Mouse (Mus musculus): ENCODE measurements around the gene Nab1. TPM values are rescaled to one million over a fixed set of nuclear protein-coding genes. Genes with fewer than 3 reads are reported as not detected.

Nab1 gene
- polyA plus RNA-seq, 1 experiment from 2014 or later, result 4.8 TPM

DNA sequence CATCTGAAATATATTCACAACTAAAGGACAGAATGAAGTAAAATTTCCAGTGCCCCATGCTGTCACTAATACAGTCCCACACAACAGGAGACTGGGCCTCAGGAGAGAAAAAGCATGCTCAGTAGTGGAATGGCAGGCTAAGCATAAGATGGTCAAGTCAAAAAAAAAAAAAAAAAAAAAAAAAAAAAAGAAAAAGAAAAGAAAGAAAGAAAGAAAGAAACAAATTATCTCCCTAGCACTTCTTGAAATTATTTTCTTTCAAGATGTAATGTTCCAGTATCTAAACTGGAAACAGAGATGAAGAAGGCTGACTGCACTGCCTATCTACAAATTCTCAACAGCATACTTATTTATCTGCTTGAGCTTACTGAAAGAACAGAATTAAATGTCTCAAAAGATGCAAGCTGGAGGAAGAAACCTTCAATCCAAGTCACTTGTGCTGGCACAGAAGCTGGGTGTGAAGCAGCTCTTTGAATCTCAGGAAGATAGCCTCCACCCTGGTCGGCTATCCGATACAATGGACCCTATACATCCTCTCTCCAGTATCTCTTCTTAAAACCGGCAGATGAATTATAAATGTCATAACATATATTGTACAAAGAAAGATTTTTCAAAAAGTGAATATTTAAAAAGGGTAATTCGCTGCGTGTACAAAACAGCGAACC lies 1.6 kb downstream of the Nab1 start:
- ATAC-seq, result no peak
- Histone ChIP-seq H3K27me3 (ENCODE audit: control insufficient read depth, insufficient read depth, low read depth, low read length) (no peaks in the 10 kb centered on the region), H3K36me3 (ENCODE audit: control insufficient read depth, insufficient read depth, low read length) (no peaks in the 10 kb centered on the region), H3K4me2 (ENCODE audit: low read length) (peak overlapping the region; percentile 66), H3K9me3 (replicated peaks; ENCODE audit: control insufficient read depth, low read length, poor library complexity, severe bottlenecking) (no peaks in the 10 kb centered on the region), H3K4me3 (ENCODE audit: low read depth, low read length) (peak overlapping the region; percentile 25; the same call in 1 of the 2 replicates), H3K9ac (ENCODE audit: low read depth, low read length) (no peak overlapping the region), H3K4me1 (ENCODE audit: control insufficient read depth, insufficient read depth, low read length) (peaks cover 2% of the 10 kb centered on the region), H3K27ac (ENCODE audit: low read length) (no peak overlapping the region)
- WGBS, result 13% methylated on average over 6 of the region's 6 CpGs

DNA sequence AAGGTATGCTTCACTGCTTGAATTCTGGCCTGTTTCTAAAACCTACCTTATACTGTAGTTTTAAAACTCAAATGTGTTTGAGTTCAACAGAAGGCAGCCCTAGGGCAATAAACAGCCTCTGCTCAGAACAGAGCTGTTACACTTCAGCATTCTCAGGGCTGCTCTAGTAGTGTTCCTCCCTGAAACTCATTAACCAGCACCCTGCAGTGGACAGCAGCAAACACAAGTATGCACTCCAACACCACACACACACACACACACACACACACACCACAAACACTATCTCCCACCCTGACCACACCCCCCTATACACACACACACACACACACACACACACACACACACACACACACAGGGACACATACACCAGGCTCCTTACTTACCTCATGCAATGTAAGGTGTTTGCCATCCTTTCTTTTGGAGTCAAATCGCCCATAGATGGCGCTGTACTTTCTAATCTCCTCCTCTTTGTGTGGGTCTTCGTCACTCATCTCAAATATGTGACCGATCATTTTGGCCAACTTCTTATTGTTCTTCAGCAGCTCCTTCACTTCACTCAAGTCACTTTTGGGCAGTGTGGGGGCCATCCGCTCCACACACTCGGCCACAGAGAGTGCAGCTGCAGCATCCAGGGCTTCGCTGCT lies 10.8 kb downstream of the Nab1 start:
- H3K36me3 ChIP-seq (ENCODE audit: control insufficient read depth, insufficient read depth, low read length), result peaks cover 2% of the 10 kb centered on the region; the same call in 1 of the 2 replicates
- H3K4me2 ChIP-seq (ENCODE audit: low read length), result no peak overlapping the region
- no peaks in the 10 kb centered on the region for H3K9me3 ChIP-seq (replicated peaks; ENCODE audit: control insufficient read depth, low read length, poor library complexity, severe bottlenecking)
- H3K4me1 ChIP-seq (ENCODE audit: control insufficient read depth, insufficient read depth, low read length), result no peaks in the 10 kb centered on the region
- H3K4me3 ChIP-seq (ENCODE audit: low read depth, low read length), result no peak overlapping the region
- no peak overlapping the region for H3K9ac ChIP-seq (ENCODE audit: low read depth, low read length)
- no peak overlapping the region for H3K27ac ChIP-seq (ENCODE audit: low read length)
- ATAC-seq, result no peak
- 67% methylated on average over 7 of the region's 7 CpGs for WGBS
- no peaks in the 10 kb centered on the region for H3K27me3 ChIP-seq (ENCODE audit: control insufficient read depth, insufficient read depth, low read depth, low read length)

DNA sequence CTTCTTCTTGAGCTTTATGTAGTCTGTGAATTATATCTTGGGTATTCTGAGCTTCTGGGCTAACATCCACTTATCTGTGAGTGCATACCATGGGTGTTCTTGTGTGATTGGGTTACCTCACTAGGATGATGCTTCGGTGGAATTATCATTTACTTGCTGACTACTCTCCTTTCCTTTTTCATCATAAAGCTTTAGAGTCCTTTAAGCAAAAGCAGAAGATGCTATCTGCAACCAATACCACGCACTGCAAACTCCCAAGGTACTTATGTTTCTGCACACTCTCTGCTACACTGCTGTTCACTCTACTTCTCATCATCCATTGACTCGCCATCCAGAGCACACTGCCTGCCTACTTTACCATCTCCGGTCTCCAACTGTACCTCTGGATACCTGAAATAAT lies 15.5 kb downstream of the Nab1 start:
- 92% methylated on average over 4 of the region's 4 CpGs for WGBS
- peaks cover 2% of the 10 kb centered on the region; the same call in 1 of the 2 replicates for H3K36me3 ChIP-seq (ENCODE audit: control insufficient read depth, insufficient read depth, low read length)

DNA sequence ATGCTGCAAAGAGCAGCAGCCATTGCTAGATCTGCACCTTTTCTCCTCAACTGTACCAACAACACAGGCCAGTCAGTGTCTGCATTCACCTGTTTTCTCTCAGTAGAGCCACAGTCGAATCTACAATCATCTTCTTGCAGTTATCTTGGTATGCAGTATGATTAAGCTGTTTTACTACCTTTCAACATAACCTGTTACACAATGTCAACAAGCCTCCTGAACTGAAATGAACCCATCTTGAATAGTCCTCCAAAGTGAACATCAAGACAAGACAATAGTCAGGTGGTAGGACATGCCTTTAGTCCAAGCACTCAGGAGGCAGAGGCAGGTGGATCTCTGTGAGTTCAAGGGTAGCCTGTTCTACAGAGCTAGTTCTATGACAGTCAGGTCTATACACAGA lies 26.2 kb downstream of the Nab1 start:
- H3K9ac ChIP-seq (ENCODE audit: low read depth, low read length), result no peak overlapping the region
- H3K36me3 ChIP-seq (ENCODE audit: control insufficient read depth, insufficient read depth, low read length), result no peaks in the 10 kb centered on the region
- WGBS, result 89% methylated on average over 1 of the region's 1 CpGs
- H3K27ac ChIP-seq (ENCODE audit: low read length), result no peak overlapping the region
- H3K4me2 ChIP-seq (ENCODE audit: low read length), result no peak overlapping the region
- no peak overlapping the region for H3K4me3 ChIP-seq (ENCODE audit: low read depth, low read length)
- H3K4me1 ChIP-seq (ENCODE audit: control insufficient read depth, insufficient read depth, low read length), result no peaks in the 10 kb centered on the region
- no peak for ATAC-seq
- no peaks in the 10 kb centered on the region for H3K9me3 ChIP-seq (replicated peaks; ENCODE audit: control insufficient read depth, low read length, poor library complexity, severe bottlenecking)
- no peaks in the 10 kb centered on the region for H3K27me3 ChIP-seq (ENCODE audit: control insufficient read depth, insufficient read depth, low read depth, low read length)

More for the DNA sequence above, 15.5 kb downstream of the Nab1 start:
- H3K27ac ChIP-seq (ENCODE audit: low read length), result no peak overlapping the region
- no peaks in the 10 kb centered on the region for H3K4me1 ChIP-seq (ENCODE audit: control insufficient read depth, insufficient read depth, low read length)
- no peaks in the 10 kb centered on the region for H3K27me3 ChIP-seq (ENCODE audit: control insufficient read depth, insufficient read depth, low read depth, low read length)
- no peak overlapping the region for H3K4me3 ChIP-seq (ENCODE audit: low read depth, low read length)
- ATAC-seq, result no peak
- H3K9me3 ChIP-seq (replicated peaks; ENCODE audit: control insufficient read depth, low read length, poor library complexity, severe bottlenecking), result no peaks in the 10 kb centered on the region
- H3K4me2 ChIP-seq (ENCODE audit: low read length), result no peak overlapping the region
- H3K9ac ChIP-seq (ENCODE audit: low read depth, low read length), result no peak overlapping the region

DNA sequence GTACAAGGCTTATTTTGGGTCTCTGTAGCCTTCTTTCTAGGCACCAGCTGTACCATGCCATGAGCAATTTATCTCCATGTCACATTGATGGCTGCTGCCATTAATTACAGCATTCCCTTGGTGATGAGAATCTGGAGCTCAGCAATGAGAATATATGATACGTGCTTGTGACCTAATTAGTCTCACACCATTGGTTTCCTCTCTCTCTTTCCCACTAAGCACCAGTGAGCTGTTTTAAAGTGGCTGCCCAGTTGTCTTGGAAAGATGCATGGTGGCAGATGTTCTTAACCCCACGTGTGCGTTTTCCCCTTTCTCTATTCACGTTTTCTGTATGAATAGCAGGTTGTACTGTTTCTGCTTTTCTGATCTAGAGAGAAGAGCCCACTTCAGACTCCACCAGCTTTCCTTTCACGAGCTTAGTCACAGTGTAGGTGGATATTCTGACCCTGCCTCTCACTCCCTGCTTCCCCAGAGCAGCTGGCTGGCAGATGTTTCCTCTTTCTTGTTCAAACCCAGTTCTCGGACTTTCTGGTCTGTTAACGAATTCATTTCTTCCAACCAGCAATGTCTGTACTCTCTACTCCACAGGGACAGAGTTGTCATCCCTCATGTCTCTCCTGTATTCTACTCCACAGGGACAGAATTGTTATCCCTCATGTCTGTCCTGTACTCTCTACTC lies 29.5 kb downstream of the Nab1 start:
- no peak overlapping the region for H3K27ac ChIP-seq (ENCODE audit: low read length)

DNA sequence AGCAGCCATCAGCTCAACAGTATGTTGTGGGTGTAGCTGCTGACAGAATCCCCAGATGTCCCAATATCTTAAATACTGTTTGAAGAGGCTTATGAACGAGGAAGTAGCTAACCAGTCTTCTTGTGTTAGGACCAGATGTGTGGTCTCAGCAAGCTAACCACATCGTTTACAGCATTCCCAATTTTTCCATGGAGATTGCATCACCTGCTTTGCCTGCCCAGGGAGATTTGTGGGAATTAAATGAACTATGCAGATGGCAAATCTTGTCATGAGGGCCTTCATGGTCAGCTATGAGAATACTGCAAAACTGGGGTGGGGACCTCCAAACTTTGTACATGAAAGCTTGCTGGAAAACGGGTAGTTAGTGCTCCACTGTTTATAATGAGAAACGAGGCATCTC lies 30.2 kb downstream of the Nab1 start:
- no peak overlapping the region for H3K4me2 ChIP-seq (ENCODE audit: low read length)
- H3K9ac ChIP-seq (ENCODE audit: low read depth, low read length), result no peak overlapping the region
- ATAC-seq, result no peak
- no peak overlapping the region for H3K4me3 ChIP-seq (ENCODE audit: low read depth, low read length)
- no peaks in the 10 kb centered on the region for H3K9me3 ChIP-seq (replicated peaks; ENCODE audit: control insufficient read depth, low read length, poor library complexity, severe bottlenecking)
- 67% methylated on average over 4 of the region's 4 CpGs for WGBS
- no peaks in the 10 kb centered on the region for H3K36me3 ChIP-seq (ENCODE audit: control insufficient read depth, insufficient read depth, low read length)
- H3K27ac ChIP-seq (ENCODE audit: low read length), result no peak overlapping the region
- H3K27me3 ChIP-seq (ENCODE audit: control insufficient read depth, insufficient read depth, low read depth, low read length), result no peaks in the 10 kb centered on the region
- H3K4me1 ChIP-seq (ENCODE audit: control insufficient read depth, insufficient read depth, low read length), result no peaks in the 10 kb centered on the region

More for the DNA sequence above, 29.5 kb downstream of the Nab1 start:
- H3K36me3 ChIP-seq (ENCODE audit: control insufficient read depth, insufficient read depth, low read length), result no peaks in the 10 kb centered on the region
- no peak overlapping the region for H3K4me3 ChIP-seq (ENCODE audit: low read depth, low read length)
- ATAC-seq, result peak; percentile 68
- H3K9me3 ChIP-seq (replicated peaks; ENCODE audit: control insufficient read depth, low read length, poor library complexity, severe bottlenecking), result no peaks in the 10 kb centered on the region
- no peaks in the 10 kb centered on the region for H3K27me3 ChIP-seq (ENCODE audit: control insufficient read depth, insufficient read depth, low read depth, low read length)
- no peaks in the 10 kb centered on the region for H3K4me1 ChIP-seq (ENCODE audit: control insufficient read depth, insufficient read depth, low read length)
- H3K9ac ChIP-seq (ENCODE audit: low read depth, low read length), result no peak overlapping the region
- 34% methylated on average over 7 of the region's 7 CpGs for WGBS
- no peak overlapping the region for H3K4me2 ChIP-seq (ENCODE audit: low read length)

DNA sequence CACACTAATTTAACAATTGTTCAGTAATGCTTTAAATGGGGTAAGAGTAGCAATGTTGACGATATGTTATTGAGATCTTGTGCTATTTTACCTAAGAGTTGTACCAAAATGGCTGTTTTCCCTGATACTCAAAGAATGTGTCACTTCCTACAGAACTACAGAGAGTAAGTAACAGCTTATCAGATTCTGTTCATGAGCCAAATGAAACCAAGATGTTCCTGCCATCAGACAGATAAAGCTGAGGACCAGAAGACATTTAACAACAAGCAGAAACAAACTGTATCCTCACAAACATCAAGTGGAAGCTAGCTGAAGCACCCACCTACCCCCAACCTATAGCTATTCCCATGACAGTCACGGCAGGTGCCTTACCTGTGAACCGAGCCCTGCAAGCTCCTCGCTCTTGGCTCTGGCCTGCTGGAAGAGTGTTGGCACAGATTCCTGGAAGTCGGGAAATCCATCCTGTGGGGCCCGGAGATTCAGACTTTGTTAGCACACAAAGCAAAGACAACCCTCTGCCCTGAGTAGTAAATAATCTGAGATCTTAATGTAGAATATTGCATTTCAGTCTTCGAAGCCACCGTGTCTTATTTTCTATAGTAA lies 33.9 kb downstream of the Nab1 start:
- ATAC-seq, result no peak
- no peaks in the 10 kb centered on the region for H3K36me3 ChIP-seq (ENCODE audit: control insufficient read depth, insufficient read depth, low read length)
- H3K27me3 ChIP-seq (ENCODE audit: control insufficient read depth, insufficient read depth, low read depth, low read length), result no peaks in the 10 kb centered on the region
- no peak overlapping the region for H3K4me3 ChIP-seq (ENCODE audit: low read depth, low read length)
- H3K4me1 ChIP-seq (ENCODE audit: control insufficient read depth, insufficient read depth, low read length), result no peaks in the 10 kb centered on the region
- H3K27ac ChIP-seq (ENCODE audit: low read length), result no peak overlapping the region
- H3K9me3 ChIP-seq (replicated peaks; ENCODE audit: control insufficient read depth, low read length, poor library complexity, severe bottlenecking), result no peaks in the 10 kb centered on the region
- no peak overlapping the region for H3K9ac ChIP-seq (ENCODE audit: low read depth, low read length)
- WGBS, result 92% methylated on average over 8 of the region's 8 CpGs
- no peak overlapping the region for H3K4me2 ChIP-seq (ENCODE audit: low read length)

DNA sequence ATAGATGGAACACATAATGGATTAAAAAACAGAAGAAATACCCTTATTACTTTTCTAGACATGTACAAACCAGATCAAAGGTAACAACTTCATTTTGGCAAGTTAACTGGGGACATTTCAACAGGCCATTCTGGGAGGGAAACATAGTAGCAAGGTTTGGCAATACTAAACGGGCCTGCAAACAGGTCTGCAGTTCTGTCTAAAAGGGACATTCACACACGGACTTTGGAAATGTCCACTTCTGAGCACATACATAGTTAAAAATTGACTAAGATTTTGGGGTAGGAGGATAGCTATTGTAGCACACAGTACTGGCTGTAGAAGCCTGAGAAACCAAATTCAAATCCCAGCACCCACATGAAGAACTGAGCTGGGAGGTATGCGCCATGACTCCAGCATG lies 34.6 kb downstream of the Nab1 start:
- WGBS, result 92% methylated on average over 3 of the region's 3 CpGs
- H3K4me2 ChIP-seq (ENCODE audit: low read length), result no peak overlapping the region
- H3K36me3 ChIP-seq (ENCODE audit: control insufficient read depth, insufficient read depth, low read length), result no peaks in the 10 kb centered on the region
- no peak overlapping the region for H3K4me3 ChIP-seq (ENCODE audit: low read depth, low read length)
- H3K27me3 ChIP-seq (ENCODE audit: control insufficient read depth, insufficient read depth, low read depth, low read length), result no peaks in the 10 kb centered on the region
- no peaks in the 10 kb centered on the region for H3K4me1 ChIP-seq (ENCODE audit: control insufficient read depth, insufficient read depth, low read length)
- ATAC-seq, result no peak
- no peak overlapping the region for H3K27ac ChIP-seq (ENCODE audit: low read length)
- no peaks in the 10 kb centered on the region for H3K9me3 ChIP-seq (replicated peaks; ENCODE audit: control insufficient read depth, low read length, poor library complexity, severe bottlenecking)
- no peak overlapping the region for H3K9ac ChIP-seq (ENCODE audit: low read depth, low read length)

DNA sequence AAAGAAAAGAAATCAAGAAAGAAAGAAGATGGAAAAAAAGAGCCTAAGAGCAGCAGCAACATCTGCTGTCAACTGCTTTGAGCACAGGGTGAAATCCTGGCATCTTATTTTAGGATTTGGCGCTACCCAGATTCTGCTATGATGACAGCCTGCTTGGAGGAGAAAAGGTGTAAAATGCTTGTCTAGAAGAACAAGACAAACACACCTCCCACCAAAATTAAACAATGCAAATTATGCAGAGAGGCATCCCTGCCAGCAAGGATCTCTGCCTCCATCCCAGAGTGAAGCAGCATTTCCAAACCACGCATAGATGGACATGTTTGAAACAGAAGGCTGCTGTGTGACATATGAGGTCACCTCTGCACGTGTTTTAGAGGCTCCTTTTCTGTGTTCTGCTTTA lies 35.2 kb downstream of the Nab1 start:
- WGBS, result 75% methylated on average over 3 of the region's 3 CpGs
- Histone ChIP-seq H3K9ac (ENCODE audit: low read depth, low read length) (no peak overlapping the region), H3K4me2 (ENCODE audit: low read length) (no peak overlapping the region), H3K4me3 (ENCODE audit: low read depth, low read length) (no peak overlapping the region), H3K4me1 (ENCODE audit: control insufficient read depth, insufficient read depth, low read length) (no peaks in the 10 kb centered on the region), H3K27me3 (ENCODE audit: control insufficient read depth, insufficient read depth, low read depth, low read length) (no peaks in the 10 kb centered on the region), H3K27ac (ENCODE audit: low read length) (no peak overlapping the region), H3K9me3 (replicated peaks; ENCODE audit: control insufficient read depth, low read length, poor library complexity, severe bottlenecking) (no peaks in the 10 kb centered on the region), H3K36me3 (ENCODE audit: control insufficient read depth, insufficient read depth, low read length) (no peaks in the 10 kb centered on the region)
- no peak for ATAC-seq
